Mouse (Mus musculus) heart, postnatal 0 days (tissue): Measurements from ENCODE around the gene Tfap4. TPM values are rescaled to one million over a fixed set of nuclear protein-coding genes. Genes with fewer than 3 reads are reported as not detected.

ENCODE experiments used
- ATAC-seq: fragments of 200-750 bp; cut with Nextera tagmentation; 2 replicates; pipeline ENCODE4 v1.8.0; 2017; ENCODE audit warnings: low read depth, moderate number of reproducible peaks, moderate library complexity; ENCODE audit not compliant: insufficient read depth
- DNase-seq: peaks from one replicate; pipeline ENCODE4 v3.0.0-alpha.2; 2016; ENCODE audit warnings: low spot score
- H3K27ac ChIP-seq: fragments of 300-500 bp; sonication (generic); 2 replicates; pipeline ENCODE4 v1.5.1; 2014; ENCODE audit warnings: low read depth, mild to moderate bottlenecking
- H3K27me3 ChIP-seq: fragments of 300-500 bp; sonication (generic); 2 replicates; pipeline ENCODE4 v1.6.1; 2014; ENCODE audit warnings: low read length, mixed read lengths; ENCODE audit not compliant: control insufficient read depth, insufficient read depth
- H3K36me3 ChIP-seq: fragments of 300-500 bp; sonication (generic); replicated peaks from 2 replicates; pipeline ENCODE4 v1.6.1; 2014; ENCODE audit warnings: low read length, mixed read lengths; ENCODE audit not compliant: control insufficient read depth, insufficient read depth
- H3K4me1 ChIP-seq: fragments of 300-500 bp; sonication (generic); 2 replicates; pipeline ENCODE4 v1.6.1; 2014; ENCODE audit warnings: antibody characterized with exemption; ENCODE audit not compliant: control insufficient read depth, insufficient read depth
- H3K4me2 ChIP-seq: fragments of 300-500 bp; sonication (generic); 2 replicates; pipeline ENCODE4 v1.6.1; 2014; ENCODE audit warnings: low read depth, mild to moderate bottlenecking, low read length, moderate library complexity
- H3K4me3 ChIP-seq: fragments of 300-500 bp; sonication (generic); 2 replicates; pipeline ENCODE4 v1.5.1; 2014; ENCODE audit warnings: low read depth, low read length
- H3K9ac ChIP-seq: fragments of 300-500 bp; sonication (generic); replicated peaks from 2 replicates; pipeline ENCODE4 v1.6.1; 2014; ENCODE audit warnings: low read depth, low read length, mixed read lengths
- H3K9me3 ChIP-seq: fragments of 300-500 bp; sonication (generic); replicated peaks from 2 replicates; pipeline ENCODE4 v1.6.1; 2016; ENCODE audit warnings: low read length; ENCODE audit not compliant: control insufficient read depth
- CTCF ChIP-seq: IDR thresholded peaks from 2 replicates; pipeline ENCODE4 v1.5.1; 2016; ENCODE audit warnings: antibody characterized with exemption, control low read depth, low read depth
- EP300 ChIP-seq: IDR thresholded peaks from 2 replicates; pipeline ENCODE4 v1.6.1; 2016; ENCODE audit warnings: antibody characterized with exemption, low read depth
- WGBS: fragments of 180-500 bp; shearing (Covaris S2); extraction: QIAGEN DNeasy Blood & Tissue Kit; methylation state at CpG from one replicate; pipeline ENCODE4 v1.1.7; 2014; 5-methylcytosine and 5-hydroxymethylcytosine counted together
- polyA plus RNA-seq: library from polyadenylated mRNA; unstranded; fragments of >200 nt; fragmentation: Nextera tagmentation; extraction: Ambion mirVana; gene quantifications from 2 replicates; pipeline ENCODE4 v1.2.1, GENCODE M21; 2015
- total RNA-seq: library from RNA; depleted of rRNA; stranded (reverse); fragments of >200 nt; gene quantifications from 2 replicates; pipeline ENCODE4 v1.2.3, GENCODE M21; 2014; ENCODE audit warnings: low replicate concordance

Gene Tfap4
- total and polyA plus RNA-seq, 2 experiments from 2014 or later = 2.9 to 6.3 TPM

DNA sequence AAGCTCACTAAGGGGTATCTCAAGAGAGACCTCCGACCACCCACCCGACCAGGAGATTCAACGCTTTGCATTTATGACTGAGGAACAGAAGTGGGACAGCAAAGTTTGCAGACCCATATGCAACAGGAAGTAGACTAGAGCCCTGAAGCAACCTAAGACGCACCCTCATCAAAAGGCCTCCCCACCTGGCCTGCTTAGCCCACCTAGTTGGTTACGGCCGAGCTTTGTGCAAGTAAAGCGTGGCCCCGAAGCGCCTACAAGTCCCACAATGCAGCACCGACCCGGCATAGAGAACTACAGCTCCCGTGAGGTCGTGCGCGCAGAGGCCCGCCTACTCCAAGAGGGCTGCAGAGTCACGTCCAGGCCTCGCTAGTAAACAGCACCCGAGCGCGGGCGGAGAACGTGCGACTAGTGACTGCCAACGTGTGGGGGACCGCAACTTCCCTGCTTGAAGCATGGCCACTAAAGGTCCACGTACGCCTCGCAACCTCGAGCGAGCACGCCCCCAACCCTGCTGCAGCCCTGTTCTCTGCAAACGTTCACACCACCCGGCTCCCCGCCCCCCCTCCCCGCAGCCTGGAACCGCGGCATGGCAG lies 1.2 kb downstream of the Tfap4 start:
- no peak for TF ChIP-seq EP300
- no peak for TF ChIP-seq CTCF
- DNase-seq = peak; percentile 91
- no peaks in the 10 kb centered on the region for H3K27me3 ChIP-seq
- no peaks in the 10 kb centered on the region for H3K9me3 ChIP-seq
- peaks cover 3% of the 10 kb centered on the region; the same call in 1 of the 2 replicates for H3K4me1 ChIP-seq
- ATAC-seq = peak; percentile 89
- under 1% methylated on average over 37 of the region's 38 CpGs for WGBS
- H3K4me3 ChIP-seq = peak overlapping the region; percentile 85
- peak overlapping the region; percentile 72 for H3K9ac ChIP-seq
- H3K27ac ChIP-seq = peak overlapping the region; percentile 78
- peak overlapping the region; percentile 100 for H3K4me2 ChIP-seq
- no peaks in the 10 kb centered on the region for H3K36me3 ChIP-seq

DNA sequence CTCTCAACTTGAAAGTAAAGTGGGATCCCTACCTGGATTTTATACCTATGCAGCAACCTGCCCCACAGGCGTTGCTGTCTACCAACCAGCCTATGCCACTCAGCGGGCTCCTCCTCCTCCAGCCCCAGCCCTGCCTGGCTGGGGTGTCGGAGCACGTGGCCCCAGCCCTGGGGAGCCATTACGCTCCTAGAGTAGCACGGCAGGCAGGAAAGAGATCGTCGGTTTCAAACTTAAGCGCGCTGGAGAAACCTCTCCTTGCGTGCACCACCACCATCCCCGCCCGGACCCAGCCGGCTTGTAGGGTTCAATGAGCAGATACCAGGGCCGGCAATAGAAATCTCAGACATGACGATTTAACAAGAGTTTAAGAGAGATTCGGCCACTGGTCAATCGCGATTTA lies 1.7 kb downstream of the Tfap4 start:
- WGBS = under 1% methylated on average over 19 of the region's 19 CpGs
- Histone ChIP-seq H3K27ac (peak overlapping the region; percentile 78), H3K9ac (peak overlapping the region; percentile 72), H3K9me3 (no peaks in the 10 kb centered on the region), H3K27me3 (no peaks in the 10 kb centered on the region), H3K36me3 (no peaks in the 10 kb centered on the region), H3K4me3 (peak overlapping the region; percentile 85), H3K4me1 (peaks cover 4% of the 10 kb centered on the region; the same call in 1 of the 2 replicates), H3K4me2 (peak overlapping the region; percentile 100)
- peak; percentile 40 for ATAC-seq
- TF ChIP-seq CTCF = no peak
- no peak for TF ChIP-seq EP300
- DNase-seq = peak; percentile 47

DNA sequence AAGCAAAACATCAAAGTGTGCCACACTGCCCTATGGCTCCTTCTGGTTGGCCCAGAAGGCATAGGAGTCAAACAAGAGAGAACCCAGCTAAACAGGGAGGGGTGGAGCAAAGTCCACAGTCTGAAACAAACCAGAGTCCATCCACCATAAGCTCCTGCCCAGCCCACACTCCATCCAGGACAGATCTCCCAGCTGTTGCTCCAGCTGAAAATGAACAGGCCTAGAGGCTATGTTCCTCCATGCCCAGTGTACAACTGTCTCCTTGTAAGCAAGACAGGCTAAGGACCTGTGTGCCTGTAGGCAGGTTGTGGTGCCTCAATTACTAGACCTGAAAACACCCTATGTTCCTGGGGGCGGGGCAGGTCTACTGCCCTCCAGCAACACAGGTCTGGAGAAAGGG lies 2.6 kb downstream of the Tfap4 start:
- H3K27me3 ChIP-seq = no peaks in the 10 kb centered on the region
- H3K4me2 ChIP-seq = no peak overlapping the region
- no peak overlapping the region for H3K27ac ChIP-seq
- H3K9ac ChIP-seq = no peak overlapping the region
- DNase-seq = no peak
- no peak overlapping the region for H3K4me3 ChIP-seq
- H3K36me3 ChIP-seq = no peaks in the 10 kb centered on the region
- WGBS = 80% methylated on average over 1 of the region's 1 CpGs
- H3K9me3 ChIP-seq = no peaks in the 10 kb centered on the region
- TF ChIP-seq CTCF (no peak), EP300 (no peak)
- peaks cover 9% of the 10 kb centered on the region; the same call in 1 of the 2 replicates for H3K4me1 ChIP-seq
- ATAC-seq = no peak

DNA sequence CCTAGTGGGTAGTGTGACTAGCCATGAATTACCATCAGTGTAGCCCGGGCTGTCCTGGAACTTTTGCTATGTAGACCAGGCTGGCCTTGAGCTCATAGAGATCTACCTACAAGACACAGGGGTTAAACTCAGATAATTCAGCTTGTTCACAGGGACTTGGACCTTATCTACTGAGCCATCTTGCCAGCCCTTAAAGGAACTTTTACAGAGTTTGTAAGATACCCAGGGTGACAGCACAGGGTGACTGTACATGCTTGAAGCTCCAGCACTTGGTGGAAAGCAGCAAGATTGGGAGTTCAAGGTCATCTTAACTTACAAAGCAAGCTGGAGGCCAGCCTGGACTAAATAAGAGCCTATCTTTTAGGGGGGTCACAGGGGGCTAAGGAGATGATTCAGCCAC lies 4.1 kb downstream of the Tfap4 start:
- 0 out of 2 replicates have a peak, but pooled peaks cover 5% of the 10 kb centered on the region for H3K4me1 ChIP-seq
- no peaks in the 10 kb centered on the region for H3K36me3 ChIP-seq
- WGBS = 95% methylated on average over 1 of the region's 1 CpGs
- no peaks in the 10 kb centered on the region for H3K9me3 ChIP-seq
- H3K27me3 ChIP-seq = no peaks in the 10 kb centered on the region
- no peak for ATAC-seq
- TF ChIP-seq CTCF = no peak
- no peak for TF ChIP-seq EP300
- H3K27ac ChIP-seq = no peak overlapping the region
- no peak overlapping the region for H3K9ac ChIP-seq
- DNase-seq = no peak
- H3K4me3 ChIP-seq = no peak overlapping the region
- H3K4me2 ChIP-seq = no peak overlapping the region

DNA sequence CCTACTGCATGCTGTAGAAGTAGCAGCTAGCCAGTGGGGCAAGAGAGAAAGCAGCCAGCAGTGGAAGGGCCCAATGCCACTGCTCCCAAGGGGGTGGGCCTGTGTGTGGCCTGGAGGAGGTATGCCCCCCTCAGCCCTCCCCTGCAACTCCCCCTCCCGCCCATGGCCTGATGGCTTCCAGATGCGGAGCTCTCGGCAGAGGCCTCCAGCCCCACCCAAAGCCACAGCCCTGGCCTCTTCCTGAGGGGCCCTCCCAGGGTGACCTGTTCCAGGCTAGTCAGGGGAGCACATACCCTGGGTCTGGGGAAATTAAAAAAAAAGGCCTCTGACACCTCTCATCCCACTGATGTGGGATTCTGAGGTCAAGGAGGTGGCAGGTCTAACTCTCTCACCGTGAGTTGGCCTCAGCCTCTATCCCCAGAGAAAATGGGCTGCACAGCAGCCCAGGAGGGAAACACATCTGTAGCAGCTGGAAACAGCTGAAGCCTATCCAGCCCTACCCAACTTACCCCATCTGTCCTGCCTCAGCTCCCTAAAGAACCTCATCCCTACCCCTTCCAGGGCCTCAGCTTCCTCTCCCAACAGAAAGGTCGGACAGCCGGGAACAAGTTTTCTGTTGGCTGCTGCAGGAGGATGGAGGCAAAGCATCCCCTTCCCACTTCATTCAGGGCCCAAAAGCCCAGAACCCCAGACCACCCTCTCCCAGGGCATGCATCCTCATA lies 6.7 kb downstream of the Tfap4 start:
- 45% methylated on average over 6 of the region's 6 CpGs for WGBS
- DNase-seq (no peak), ATAC-seq (peak; percentile 18; the same call in 1 of the 2 replicates)
- peaks cover 7% of the 10 kb centered on the region; the same call in 1 of the 2 replicates for H3K36me3 ChIP-seq
- H3K9ac ChIP-seq = peak overlapping the region; percentile 43
- H3K4me1 ChIP-seq = 0 out of 2 replicates have a peak, but pooled peaks cover 5% of the 10 kb centered on the region
- no peak overlapping the region for H3K27ac ChIP-seq
- H3K27me3 ChIP-seq = no peaks in the 10 kb centered on the region
- TF ChIP-seq EP300 (no peak), CTCF (no peak)
- no peak overlapping the region for H3K4me2 ChIP-seq
- no peaks in the 10 kb centered on the region for H3K9me3 ChIP-seq
- no peak overlapping the region for H3K4me3 ChIP-seq
